Mouse (Mus musculus) yolk sac, embryonic 10.5 days (tissue): ENCODE measurements at regions not wholly inside any gene's neighbourhood (a gene's known extent, or its start where the extent isn't known, plus 50 kb on each side); places are given as distances from the start of the nearest gene placed in this dataset.
A peak's percentile ranks its signal among the peaks of the same experiment; 100 is the strongest.

Source experiments
- DNase-seq: peaks from one replicate; pipeline ENCODE4 v3.0.0-alpha.2; 2017; ENCODE audit warnings: low spot score

GRCm38 (mm10) chr14:103932170-103932569 is 88.0 kb upstream of the Ednrb start:
- DNase-seq, result no peak

- DNase-seq, result no peak
Observed at GRCm38 (mm10) chr14:103929734-103930364, 85.6 kb upstream of the Ednrb start.

- no peak for DNase-seq
Observed at GRCm38 (mm10) chr14:103929155-103929729, 85.0 kb upstream of the Ednrb start.

DNA sequence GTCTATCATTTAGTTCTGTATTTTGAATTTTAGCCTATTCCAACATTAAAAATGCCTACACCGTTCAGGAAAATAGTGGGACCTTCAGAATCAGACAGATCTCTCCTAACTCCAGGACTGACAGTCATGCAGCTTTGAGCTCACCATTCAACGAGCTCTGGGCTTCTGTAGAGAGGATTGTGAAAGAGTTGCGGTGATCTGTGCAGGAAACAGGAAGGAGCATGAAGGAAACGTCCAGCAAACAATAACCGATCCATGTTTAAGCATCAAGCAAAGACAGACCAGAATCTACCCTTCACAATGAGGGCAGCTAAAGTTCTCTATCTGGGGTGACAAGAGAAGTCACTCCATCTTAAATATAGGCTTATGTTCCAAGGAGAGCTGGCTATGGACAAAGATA is 76.0 kb upstream of the Ednrb start:
- no peak for DNase-seq

DNA sequence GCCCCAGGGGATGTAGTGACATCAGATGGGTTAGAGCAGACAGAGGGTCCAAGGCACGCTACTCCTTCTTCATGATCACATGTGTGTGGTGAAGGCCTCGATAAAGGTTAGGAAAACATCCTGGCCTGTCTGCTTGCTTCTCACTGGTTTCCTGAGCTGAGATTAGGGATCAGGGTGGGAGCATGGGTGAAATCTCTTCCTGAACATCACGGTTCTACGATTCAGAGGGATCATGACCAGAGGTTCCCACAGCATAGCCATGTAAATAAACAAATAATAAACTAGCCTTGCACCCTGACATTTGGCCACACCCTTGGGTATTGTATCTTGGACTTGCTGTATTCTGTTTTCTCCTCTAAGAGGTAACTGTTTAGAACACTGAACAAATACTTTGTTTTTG is 75.2 kb upstream of the Ednrb start:
- no peak for DNase-seq

DNA sequence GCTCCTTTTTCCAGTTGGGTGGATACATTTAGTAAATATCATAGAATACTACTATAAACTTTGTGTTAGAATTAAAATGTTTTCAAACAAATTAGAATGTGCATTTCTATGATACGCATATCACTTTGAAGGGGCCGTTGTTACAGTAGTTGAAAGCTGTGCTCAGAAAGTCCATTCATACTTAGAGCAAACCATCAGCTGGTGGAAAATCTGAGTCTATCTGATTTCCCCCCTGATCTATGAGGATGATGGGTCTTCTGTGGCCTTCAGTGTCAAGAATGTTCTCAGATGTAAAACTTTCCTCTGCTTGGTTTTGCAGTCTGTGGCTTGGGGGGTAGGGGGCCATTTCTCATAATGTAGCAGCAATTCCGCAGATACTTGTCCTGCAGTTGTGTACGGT is 69.3 kb upstream of the Ednrb start:
- no peak for DNase-seq

DNA sequence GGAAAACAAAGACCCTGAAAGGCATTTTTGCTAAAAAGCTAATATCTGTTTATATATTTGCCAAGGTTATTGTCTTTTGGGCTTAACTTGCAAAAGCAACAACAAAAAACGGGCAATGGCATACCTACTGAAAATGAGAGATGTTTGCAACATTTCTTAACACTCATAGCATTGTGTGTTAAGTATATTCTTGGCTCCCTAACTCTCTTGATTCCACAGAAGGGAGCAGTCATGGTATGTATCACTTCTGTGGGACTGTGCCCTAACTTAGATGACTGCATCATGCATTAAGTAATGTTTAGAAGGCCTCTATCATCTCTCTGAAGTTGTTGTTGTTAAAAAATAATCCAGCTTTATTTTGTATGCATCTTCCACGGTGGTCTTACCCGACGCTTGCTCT is 67.5 kb upstream of the Ednrb start:
- no peak for DNase-seq

DNA sequence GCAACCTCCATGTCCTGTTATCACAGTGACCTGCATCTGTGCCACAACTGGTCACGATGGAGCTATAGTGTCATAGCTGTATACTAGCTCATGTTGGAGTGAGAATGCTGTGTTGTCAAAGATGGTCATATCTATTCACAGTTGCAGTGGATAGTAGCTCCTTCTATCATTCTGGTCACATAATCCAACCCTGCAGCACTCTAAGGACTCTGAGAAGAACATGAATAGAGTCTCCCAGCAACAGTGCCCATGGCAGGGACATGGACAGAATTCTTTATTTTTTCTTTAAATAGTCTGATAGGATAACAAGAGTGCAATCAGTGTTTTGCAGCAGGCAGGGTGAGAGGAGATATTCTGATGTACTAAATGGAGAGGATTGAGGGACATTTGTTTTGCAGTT is 67.1 kb upstream of the Ednrb start:
- DNase-seq, result no peak

GRCm38 (mm10) chr14:103906417-103907070 is 62.3 kb upstream of the Ednrb start:
- no peak for DNase-seq

GRCm38 (mm10) chr14:103900817-103901216 is 56.6 kb upstream of the Ednrb start:
- no peak for DNase-seq

DNA sequence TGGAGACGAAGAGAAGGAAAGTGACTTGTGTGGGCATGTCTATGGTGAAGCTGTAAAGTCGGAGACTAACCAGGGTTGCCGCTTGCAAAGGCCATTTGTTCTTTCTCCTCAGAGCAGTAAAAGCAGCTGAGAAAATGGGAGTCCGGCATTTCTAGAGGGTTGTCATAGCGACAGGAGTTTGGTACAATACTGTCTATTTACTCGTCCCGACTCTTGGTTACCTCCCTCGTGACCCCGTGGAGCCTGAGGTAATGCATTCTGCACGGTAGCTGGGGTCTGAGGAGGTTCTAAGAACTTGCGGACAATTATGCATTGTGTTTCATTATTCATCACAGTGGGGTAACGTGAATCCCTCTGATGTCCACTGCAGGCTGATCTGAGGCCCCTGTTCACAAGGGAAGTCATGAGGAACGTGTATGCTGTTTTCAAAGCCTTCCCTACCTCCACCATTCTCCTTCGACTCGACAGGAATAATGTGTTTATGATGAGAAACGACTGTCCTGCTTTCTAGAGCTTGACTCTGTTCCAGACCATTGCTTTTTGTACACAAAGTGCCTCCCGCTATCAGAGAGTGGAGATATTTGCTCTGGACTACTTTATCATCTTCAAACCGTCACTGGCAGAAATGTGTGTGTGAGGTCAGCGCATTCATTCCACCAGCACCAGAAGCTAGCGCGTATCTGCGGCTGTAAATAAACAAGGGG is 55.1 kb upstream of the Ednrb start:
- peak; percentile 61 for DNase-seq

- DNase-seq, result peak; percentile 28
Observed at GRCm38 (mm10) chr14:103898689-103899088, 54.5 kb upstream of the Ednrb start.

DNA sequence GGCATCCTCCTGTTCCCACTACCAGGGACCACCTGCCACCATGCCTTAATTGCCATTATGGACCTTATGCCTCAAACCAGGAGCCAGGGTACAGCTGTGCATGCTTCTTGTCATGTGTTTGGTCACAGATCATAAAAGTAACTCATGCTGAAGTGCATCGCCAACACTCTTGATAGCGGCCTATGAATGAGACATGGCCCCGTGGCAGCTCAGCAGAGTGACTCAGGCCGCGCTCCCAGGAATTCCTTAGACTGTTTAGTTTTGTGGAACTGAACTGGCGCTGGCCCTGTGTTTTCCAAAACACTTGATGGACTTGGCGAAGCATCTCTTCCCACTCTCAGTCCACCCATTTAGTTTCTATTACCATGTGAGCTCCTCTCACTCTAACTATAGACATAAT is 51.1 kb upstream of the Ednrb start:
- no peak for DNase-seq
